Mouse (Mus musculus) lung, postnatal 10 days (tissue): ENCODE results near the gene Dlk1.

Experiments used
- DNase-seq: peaks from one replicate; pipeline ENCODE4 v3.0.0; 2021

Gene Dlk1

GRCm38 (mm10) chr12:109452592-109452991 lies at the start of gene Dlk1:
Gene Dlk1, plus strand, starts transcription at chr12:109452823.
- no peak for DNase-seq

DNA sequence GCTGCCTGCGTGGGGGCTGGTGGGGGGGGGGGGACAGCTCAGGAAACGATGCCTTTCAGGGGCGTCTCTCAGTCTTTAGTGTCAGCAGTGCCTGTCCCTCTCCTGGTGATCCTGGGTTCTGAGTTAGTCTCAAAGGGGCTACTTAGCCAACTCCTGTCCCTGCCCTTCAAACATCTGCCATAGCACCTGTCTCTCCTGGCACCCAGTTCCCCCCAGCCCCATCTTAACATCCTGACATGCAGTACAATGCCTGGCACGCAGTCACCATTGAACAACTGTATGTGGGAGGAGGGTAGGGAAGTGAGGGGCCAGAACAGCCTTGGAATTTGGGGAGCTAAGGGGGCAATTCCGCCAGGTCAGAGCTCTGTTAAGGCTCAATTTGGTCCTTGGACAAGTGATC lies 49.7 kb upstream of the Dlk1 start:
- DNase-seq = no peak

DNA sequence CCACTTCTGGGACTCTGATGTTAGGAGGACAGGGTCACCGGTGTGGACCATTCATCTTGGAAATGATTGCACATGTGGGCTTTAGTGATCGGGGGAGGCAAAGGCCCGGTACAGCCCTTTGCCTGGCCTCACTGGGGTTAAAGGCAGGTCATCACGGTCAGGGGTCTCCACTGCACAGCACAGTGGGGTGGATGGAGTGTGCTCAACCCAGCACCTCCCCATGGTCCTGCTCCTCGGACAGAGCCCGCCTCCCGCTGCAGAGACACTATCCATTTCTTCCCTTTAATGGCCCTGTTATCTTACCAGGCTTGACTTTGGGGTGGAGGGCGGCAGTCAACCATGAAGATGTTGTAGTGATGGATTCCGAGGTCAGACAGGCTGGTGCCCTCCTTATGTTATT lies 48.9 kb upstream of the Dlk1 start:
- DNase-seq = no peak

DNA sequence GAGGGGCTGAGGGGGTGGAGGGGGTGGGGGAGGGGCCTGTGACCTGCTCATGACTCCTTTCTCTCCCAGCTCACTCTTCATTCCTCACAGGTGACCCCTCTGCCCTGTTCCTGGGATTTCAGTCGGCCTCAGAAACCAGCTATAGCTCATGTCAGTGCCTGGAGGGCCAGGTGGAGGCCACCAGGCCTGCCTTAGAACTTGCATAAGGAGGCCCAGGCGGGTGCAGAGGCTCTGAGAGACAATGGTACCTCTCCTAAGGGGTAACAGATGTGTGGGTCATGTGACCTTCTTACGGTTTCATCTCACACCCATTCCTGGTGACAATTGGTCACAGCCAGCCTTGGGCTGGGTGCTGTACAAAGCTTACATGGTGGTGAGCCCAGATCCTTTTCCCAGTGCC lies 46.6 kb upstream of the Dlk1 start:
- DNase-seq = no peak

DNA sequence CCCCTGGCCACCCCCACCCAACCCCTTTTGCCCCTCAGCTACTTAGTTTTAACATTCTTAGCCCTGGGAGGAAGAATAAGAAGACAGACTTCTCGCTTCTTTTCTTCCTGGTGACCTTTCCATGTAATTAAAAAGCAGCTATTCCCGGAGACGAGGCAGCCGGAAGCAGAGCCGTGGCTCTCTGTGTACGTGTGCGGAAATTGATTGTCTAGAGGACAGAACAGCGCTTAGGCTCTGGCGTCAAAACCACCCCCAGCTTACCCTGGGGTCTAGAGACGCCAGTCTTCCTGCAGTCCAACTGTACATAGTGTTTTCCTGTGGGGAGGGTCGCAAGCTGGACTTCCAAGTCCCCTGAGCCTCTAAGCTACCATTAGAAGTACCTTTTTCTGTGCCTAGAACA lies 41.9 kb upstream of the Dlk1 start:
- DNase-seq = no peak

DNA sequence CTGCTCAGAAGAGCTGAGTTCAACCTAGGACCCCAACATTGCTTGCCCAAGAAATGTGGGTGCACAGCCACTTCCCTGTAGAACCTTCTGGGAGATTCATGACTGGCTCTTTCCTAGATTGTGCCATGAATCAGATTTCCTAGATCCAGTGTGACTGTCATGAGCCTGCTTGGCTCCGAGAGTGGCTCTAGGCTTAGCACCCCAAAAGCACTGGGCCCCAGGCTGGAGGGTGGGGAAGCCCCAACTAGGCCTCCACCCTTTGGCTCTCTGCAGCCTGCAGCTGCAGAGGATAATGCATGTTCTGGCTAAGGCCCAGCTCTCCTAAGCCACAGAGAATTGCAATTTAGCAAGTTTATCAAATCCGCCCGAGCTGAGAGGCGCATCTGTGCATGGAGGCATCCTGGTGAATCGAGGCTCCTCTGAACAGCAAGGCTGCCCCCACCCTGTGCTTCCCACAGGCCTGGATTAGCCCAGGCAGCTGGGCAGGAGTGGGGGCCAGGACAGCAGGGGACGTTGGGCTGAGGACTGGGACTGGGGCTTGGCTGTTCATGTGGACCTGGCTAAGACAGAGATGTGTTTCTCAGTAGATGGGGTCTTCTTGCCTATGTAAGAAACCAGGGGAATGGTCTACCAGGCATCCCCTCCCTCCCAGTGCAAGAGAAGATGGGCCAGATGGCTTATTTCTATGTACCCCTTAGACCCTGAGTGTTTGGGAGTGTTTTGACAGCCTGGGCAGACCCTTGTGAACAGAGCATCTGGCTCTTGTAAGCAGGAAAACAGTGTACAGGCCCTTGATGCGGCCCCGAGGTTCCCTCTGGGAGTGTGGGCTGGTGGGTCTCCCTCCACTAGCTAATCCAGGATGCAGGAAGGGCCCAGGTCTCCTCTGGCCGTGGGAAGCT lies 41.2 kb upstream of the Dlk1 start:
- DNase-seq = no peak

GRCm38 (mm10) chr12:109412071-109412440 lies 40.6 kb upstream of the Dlk1 start:
- no peak for DNase-seq

DNA sequence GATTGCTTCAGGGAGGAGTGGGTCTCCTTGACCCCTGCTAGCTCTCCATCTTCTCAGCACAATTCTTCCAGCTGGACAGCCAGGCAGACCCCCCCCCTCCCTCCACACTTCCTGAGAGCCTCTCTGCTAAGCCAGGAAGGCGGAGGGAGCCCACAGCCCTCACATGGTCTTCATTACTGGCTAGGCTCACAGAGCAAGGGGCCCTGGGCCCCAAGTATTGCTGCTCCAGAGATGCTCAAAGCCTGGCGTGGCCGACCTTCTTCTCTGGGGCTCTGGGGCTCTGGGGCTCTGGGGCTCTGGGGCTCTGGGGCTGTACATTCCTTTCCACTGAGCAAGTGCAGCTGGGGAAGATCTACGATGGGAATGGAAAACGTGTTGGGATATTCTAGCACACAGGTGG lies 39.9 kb upstream of the Dlk1 start:
- DNase-seq = no peak

GRCm38 (mm10) chr12:109413321-109413720 lies 39.3 kb upstream of the Dlk1 start:
- DNase-seq = no peak

- DNase-seq = no peak
These were observed 35.9 kb upstream of the Dlk1 start for GRCm38 (mm10) chr12:109416681-109417080.

DNA sequence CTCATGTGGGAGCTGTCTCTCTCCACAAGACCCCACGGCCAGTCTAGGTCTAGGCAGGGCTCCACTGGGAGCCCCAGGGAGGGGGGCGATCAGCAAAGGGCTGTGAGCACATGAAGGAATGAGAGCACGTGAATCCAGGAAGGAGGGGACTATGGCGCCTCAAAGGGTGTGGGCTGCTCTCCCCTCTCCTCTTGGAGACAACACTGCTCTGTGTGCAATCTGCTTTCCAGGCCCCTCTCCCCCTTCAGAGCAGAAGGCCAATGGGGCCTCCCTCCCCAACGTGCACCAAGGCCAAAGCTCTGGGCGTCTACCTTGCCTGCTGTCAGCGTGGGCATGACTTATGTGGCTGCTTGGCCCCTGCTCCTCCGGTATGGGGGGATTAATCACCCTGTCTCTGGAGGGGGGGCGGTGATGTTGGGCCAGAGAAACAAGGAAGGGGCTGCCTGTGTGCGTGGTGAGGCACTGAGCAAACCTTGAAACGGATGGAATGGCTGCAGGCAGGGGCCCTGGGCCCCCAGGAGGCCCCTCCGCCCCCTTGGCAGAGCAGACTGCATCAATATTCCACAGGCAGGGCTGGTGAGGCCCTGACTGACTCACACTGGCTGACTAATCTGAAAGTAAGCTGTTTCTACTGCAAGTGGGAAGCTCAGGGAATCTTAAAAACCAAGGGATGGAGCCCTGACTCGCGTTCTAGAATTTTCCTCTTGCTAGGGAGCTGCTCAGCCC lies 35.0 kb upstream of the Dlk1 start:
- no peak for DNase-seq

GRCm38 (mm10) chr12:109420006-109420405 lies 32.6 kb upstream of the Dlk1 start:
- peak; percentile 54 for DNase-seq

DNA sequence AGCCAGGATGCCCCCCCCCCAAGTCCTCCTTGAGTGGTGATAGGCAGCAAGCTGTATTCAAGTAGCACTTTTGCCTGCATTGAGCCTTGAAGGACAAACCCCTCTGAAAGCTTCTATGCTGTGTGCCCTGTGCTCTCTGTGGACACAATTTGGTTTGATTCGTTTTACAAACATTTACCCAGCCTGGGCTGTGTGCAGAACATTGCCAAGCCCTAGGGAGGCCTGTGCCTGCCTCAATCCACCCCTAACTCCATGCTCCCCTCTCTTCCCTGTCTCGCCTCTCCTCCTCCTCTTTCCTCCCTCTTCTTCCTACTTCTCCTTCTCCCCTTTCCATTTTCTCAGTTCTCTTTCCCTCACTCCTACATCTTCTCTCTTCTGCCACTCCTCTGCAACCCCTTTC lies 29.5 kb upstream of the Dlk1 start:
- DNase-seq = no peak

DNA sequence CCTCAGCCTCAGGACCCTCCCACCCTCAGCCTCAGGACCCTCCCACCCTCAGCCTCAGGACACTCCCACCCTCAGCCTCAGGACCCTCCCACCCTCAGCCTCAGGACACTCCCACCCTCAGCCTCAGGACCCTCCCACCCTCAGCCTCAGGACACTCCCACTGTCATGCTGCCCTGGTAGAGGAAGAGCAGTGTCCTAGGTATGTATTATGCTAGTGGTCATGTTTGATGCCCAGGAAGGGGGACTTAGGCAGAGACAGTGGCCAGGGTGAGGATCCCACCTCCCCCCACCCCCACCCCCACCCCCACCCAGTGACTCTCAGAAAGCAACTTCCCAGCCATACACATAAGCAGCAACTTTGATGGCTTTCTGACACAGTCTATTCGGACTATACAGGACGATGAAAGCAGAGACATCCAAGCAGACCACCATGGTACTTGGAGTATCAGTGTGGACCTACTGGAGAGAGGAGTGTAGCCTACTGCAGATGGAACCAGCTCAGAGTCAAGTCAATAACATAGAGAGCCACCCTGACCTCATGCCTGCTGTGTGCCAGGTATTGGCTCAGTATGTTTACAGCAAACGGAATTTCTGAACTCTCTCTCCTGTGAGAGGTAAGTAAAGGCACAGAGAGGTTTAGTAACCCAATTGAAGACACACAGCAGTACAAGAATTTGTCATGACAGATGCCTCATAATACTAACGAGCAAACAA lies 28.8 kb upstream of the Dlk1 start:
- DNase-seq = no peak

DNA sequence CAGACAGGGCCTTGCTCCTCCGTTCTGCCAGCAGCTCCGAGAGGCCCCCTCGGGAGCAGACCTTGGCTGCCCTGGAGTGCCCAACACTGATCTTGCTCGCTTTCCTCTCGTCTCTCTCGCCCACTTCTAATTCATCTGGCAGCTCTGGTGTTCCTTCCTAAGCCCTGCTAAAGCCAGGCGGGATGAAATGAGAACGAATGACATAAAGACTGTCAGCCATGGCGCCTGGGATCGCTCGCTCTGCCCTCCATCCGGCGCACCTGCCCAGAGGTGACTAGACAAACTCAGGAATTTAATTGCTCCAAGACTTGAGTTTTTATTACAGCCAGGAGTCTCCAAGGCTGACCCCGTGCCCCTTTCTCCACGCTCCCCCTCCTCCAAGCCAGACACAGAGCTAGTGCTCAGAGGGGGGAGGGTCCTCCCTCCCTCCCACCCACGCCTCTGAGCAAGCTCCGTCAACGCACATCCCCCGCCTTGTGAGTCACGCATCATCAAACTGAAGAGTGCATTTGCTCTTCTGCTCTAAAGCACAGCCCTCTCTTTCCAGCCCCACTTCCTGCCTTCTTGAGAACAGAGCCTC lies 27.8 kb upstream of the Dlk1 start:
- DNase-seq = no peak

- no peak for DNase-seq
These were observed 26.6 kb upstream of the Dlk1 start for GRCm38 (mm10) chr12:109425982-109426381.

DNA sequence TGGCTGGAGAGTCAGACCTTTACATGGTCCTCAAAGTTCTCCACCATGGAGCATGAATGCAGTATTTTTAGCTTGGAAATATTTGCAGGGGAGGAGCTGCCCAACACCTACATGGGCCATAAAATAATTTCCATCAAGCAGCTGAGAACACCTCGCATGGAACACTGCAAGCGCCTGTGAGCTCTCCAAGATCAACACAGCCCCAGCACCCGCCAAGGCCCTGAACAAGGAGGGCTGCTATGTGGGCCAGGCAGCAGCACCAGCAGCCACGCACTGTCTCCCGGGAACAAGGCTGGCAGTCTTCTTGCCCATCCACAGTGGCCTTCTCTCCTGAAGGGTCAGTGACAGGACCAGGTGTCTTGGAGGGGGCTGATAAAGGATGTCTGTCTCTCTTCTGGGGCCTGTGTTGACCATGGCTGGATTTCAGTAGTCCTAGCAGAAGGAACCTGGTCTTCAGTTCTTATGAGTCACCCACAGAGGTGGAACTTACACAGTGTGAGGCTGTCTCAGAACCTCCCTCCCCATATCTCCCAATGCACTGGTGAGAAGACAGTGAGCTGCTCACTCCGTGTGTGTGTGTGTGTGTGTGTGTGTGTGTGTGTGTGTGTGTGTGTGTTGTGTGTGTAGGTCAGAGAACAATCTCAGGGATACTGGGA lies 20.0 kb upstream of the Dlk1 start:
- DNase-seq = no peak

DNA sequence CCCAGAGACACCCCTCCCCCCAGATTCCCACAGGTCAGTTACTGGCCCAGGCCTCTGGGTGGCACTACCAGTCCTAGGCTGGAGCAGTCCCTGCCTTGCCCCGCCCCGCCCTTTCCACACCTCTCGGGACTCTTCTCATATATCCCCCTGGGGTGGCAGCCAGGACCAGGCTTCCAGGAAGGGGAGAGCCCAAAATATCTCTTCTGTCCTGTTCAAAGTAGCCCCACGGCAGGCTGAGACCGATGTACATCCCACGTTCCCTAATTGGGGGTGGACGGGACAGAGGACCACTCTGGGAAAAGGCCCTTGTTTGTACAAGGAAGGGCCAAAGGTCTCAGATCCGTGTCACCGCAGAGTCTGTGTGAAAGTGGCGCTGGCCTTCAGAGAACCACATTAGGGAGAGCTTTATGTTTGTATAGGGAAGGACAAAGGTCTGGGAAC lies 16.2 kb upstream of the Dlk1 start:
- peak; percentile 64 for DNase-seq

- DNase-seq = no peak
These were observed 15.8 kb upstream of the Dlk1 start for GRCm38 (mm10) chr12:109436852-109437251.

- peak; percentile 85 for DNase-seq
These were observed 14.9 kb upstream of the Dlk1 start for GRCm38 (mm10) chr12:109437559-109438350.

- no peak for DNase-seq
These were observed 14.2 kb upstream of the Dlk1 start for GRCm38 (mm10) chr12:109438383-109438782.

DNA sequence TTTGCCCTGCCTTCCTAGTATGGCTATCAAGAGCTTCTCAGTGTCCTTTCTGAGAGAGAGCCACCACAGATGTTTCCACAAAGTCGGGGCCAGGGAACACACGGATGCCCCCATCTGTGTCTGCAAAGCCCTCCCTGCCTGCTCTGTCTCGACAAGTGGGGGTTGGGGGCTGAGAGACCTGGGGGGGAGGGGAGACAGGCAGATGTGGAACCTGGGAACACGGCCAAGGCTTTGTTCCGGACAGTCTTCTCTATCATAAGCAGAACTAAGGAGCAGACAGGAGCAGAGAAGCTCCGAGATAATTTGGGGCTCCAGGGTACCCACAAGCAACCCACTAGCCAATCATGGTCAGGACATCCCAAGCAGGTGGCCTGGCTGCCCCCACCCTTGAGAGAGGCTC lies 12.6 kb upstream of the Dlk1 start:
- no peak for DNase-seq
